Mouse (Mus musculus) WW6 (cell line): ENCODE data around the gene Gm28308.

Source experiments
- DNase-seq: peaks from one replicate; pipeline ENCODE4 v3.0.0-alpha.2; 2013; ENCODE audit warnings: low read depth, low spot score

Gene Gm28308

GRCm38 (mm10) chr6:52185222-52185621, 27.9 kb downstream of the Gm28308 start:
- no peak for DNase-seq

GRCm38 (mm10) chr6:52184668-52185067, 28.5 kb downstream of the Gm28308 start:
- no peak for DNase-seq

- DNase-seq: no peak
Measured at GRCm38 (mm10) chr6:52183311-52184080, 29.6 kb downstream of the Gm28308 start.

- no peak for DNase-seq
Measured at GRCm38 (mm10) chr6:52182793-52183192, 30.3 kb downstream of the Gm28308 start.

DNA sequence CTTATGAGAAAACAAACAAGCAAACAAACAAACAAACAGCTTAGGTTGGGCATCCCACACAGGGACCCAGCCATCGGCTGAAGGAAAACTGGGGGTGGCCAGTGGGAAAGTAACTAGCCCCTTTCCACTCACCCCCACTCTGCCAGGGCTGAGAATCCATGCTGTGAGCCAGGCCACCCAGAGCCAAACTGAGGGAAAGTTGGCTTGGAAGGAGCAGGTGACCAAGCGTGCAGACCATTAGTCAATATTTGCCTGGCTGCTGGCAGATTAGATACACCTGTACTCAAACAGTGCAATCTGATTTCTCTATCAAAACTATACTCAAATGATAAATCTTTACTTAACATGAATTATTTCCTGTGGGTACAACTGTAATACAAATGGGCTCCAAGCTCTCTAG, 31.1 kb downstream of the Gm28308 start:
- DNase-seq: no peak

- DNase-seq: no peak
Measured at GRCm38 (mm10) chr6:52180726-52181125, 32.4 kb downstream of the Gm28308 start.

DNA sequence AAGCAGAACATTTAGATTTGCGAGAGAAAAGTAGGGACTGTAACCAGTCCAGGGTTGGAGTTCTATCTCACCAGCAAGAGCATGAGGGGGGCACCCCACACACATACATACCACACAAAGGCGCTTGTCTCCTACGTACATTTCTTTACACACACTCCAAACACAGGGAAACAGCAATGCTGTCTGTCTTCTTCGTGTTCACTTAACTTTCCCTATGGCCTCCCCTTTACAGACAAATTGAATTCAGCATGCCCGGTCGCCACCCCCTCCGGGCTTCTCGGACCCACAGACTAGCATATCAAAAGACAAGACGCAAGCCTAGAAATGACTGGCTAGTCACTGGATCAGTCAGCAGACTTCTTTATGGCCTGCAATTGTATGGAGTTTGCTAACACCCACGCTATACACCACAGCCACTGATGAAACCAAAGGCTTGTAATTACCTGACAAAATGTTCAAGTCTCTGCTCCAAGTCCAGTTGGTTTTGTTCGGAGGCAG, 32.9 kb downstream of the Gm28308 start:
- DNase-seq: no peak

- no peak for DNase-seq
Measured at GRCm38 (mm10) chr6:52179690-52180089, 33.4 kb downstream of the Gm28308 start.

DNA sequence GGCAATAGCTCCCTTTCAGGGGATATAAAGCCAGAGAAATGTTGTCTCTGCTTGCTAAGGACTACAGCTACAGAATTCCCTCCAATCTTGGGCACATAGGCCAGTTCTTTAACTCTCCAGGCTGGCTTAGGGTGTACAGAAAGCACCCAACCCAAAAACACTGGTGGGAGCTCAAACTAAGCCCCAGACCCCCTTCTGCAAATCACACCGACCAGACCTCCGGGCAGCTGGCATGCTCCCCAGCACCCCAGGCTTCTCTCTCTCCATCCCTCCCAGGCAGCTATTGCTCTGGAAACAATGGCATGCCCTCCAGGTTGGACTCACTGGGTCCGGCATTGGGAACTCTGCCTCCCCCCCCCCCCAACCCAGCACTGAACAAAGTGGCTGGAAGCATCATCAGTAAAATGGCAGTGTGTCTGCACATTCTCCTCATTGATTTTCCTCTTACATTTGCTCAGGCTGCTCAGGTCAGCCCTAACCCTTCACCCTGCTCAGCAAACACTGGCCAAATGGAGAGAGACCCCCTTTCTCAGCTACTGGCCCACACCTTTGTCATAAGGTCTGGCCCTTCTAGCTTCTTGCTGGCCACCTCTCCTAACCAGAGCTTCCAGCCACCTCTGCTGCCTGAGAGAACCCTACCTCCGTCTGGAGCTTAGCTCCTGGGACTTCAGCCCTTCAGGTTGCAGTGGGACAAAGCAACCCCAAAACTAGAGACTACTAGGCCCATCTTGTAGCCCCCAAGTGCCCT, 34.0 kb downstream of the Gm28308 start:
- no peak for DNase-seq

GRCm38 (mm10) chr6:52177806-52178205, 35.3 kb downstream of the Gm28308 start:
- no peak for DNase-seq

GRCm38 (mm10) chr6:52177061-52177735, 35.9 kb downstream of the Gm28308 start, which contains the start of gene 5730596B20Rik:
Gene 5730596B20Rik (plus strand): TSS chr6:52177498.
- no peak for DNase-seq

GRCm38 (mm10) chr6:52176391-52176790, 36.7 kb downstream of the Gm28308 start:
- no peak for DNase-seq

GRCm38 (mm10) chr6:52175864-52176263, 37.3 kb downstream of the Gm28308 start:
- no peak for DNase-seq

GRCm38 (mm10) chr6:52174968-52175751, 38.0 kb downstream of the Gm28308 start:
- DNase-seq: no peak

DNA sequence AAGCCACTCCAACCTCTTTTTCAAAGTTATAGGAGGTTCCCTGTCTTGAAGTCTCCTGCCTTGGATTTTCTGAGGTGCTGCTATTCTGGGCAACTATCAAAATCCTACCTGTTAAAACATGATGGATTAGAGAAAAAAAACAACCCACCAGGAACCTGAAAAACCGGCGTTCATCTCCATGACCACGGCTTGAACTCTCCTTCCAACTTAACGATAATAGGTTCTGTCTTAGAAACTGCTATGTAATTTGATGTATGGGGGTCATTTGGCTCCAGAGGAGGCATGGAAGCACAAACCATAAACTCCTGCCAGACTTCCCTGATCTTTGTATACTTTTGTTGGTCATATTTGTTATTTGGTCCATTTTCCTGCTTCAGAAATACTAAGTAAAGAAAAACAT, 39.5 kb downstream of the Gm28308 start:
- DNase-seq: no peak

- peak; percentile 80 for DNase-seq
Measured at GRCm38 (mm10) chr6:52172501-52172900, 40.6 kb downstream of the Gm28308 start.

GRCm38 (mm10) chr6:52171938-52172337, 41.2 kb downstream of the Gm28308 start:
- no peak for DNase-seq

DNA sequence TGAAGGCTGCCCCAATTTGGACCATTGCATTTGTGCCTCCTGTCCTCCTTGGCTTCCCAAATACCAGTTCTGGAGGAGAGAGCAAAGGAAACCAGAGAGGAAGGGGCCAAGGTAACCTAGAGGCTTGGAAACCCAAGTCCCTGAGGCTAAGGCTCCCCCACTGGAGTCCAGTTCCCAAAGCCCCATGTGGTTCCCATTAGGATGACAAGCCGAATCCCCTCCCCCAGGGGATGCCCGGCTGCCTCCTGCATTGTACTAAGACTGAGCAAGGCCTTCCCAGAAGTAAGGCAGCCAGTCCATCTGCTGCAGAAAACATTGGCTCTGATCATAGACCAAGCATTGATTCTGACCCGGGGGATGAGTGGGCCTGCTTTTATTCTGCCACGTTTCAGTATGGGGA, 41.8 kb downstream of the Gm28308 start:
- no peak for DNase-seq

DNA sequence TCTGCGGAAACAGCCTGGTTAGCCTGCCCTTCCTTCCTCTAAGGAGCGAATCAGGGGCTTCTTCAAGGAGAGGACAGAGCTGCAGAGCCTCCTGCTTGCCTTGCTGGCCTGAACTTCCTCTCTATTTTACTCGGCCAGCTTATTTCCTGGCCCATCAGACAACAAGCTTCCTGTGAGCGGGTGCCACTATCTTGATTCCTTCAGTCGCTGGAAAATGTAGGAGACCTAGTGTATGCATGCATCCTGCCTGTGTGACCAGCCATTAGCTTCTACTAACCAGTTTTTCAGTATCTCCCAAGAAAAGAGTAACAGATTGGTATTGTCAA, 42.3 kb downstream of the Gm28308 start:
- DNase-seq: no peak

GRCm38 (mm10) chr6:52170166-52170897, 42.8 kb downstream of the Gm28308 start:
- no peak for DNase-seq
